Mouse (Mus musculus) embryonic facial prominence, embryonic 10.5 days (tissue): Measurements from ENCODE around the gene Map1lc3b. TPM values are rescaled to one million over a fixed set of nuclear protein-coding genes. Genes with fewer than 3 reads are reported as not detected.

Experiments used
- DNase-seq: peaks from one replicate; pipeline ENCODE4 v3.0.0-alpha.2; 2017; ENCODE audit warnings: low spot score
- H3K27ac ChIP-seq: fragments of 300-500 bp; sonication (generic); replicated peaks from 2 replicates; pipeline ENCODE4 v1.5.1; 2016; ENCODE audit warnings: mild to moderate bottlenecking
- H3K27me3 ChIP-seq: fragments of 300-500 bp; sonication (generic); replicated peaks from 2 replicates; pipeline ENCODE4 v1.6.1; 2016; ENCODE audit warnings: low read depth, mild to moderate bottlenecking; ENCODE audit not compliant: poor library complexity, severe bottlenecking
- H3K36me3 ChIP-seq: fragments of 300-500 bp; sonication (generic); replicated peaks from 2 replicates; pipeline ENCODE4 v1.6.1; 2016; ENCODE audit warnings: mild to moderate bottlenecking, moderate library complexity
- H3K4me1 ChIP-seq: fragments of 300-500 bp; sonication (generic); 2 replicates; pipeline ENCODE4 v1.6.1; 2016
- H3K4me3 ChIP-seq: fragments of 300-500 bp; sonication (generic); 2 replicates; pipeline ENCODE4 v1.5.1; 2016; ENCODE audit warnings: mild to moderate bottlenecking, moderate library complexity
- H3K9me3 ChIP-seq: fragments of 300-500 bp; sonication (generic); 2 replicates; pipeline ENCODE4 v1.6.1; 2016; ENCODE audit warnings: mild to moderate bottlenecking
- WGBS: fragments of 180-500 bp; shearing (Covaris S2); methylation state at CpG from one replicate; pipeline ENCODE4 v1.1.7; 2016; 5-methylcytosine and 5-hydroxymethylcytosine counted together
- polyA plus RNA-seq: library from polyadenylated mRNA; unstranded; fragments of >200 nt; fragmentation: Nextera tagmentation; extraction: Ambion mirVana; gene quantifications from 2 replicates; pipeline ENCODE4 v1.2.1, GENCODE M21; 2016

Map1lc3b gene
- polyA plus RNA-seq, 1 experiment from 2014 or later = 215 TPM

DNA sequence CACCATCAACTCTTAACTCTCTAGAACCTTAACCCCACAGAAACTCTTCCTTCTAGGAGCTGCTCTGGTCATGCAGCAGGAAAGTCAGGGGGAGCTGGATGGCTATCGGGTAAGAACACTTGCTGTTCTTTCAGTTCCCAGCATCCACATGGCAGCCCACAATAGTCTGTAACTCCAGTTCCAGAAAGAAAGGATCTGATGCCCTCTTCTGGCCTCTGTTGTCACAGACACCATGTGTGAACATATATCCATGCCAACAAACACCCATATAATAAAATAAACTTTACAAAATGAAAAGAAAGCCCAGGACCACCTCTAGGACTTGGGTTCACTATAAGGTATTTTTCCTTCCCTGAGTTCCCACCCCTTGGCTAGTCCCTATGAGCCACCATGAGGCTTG is 31.7 kb downstream of the Map1lc3b start:
- Histone ChIP-seq H3K27ac (no peak overlapping the region), H3K4me3 (no peak overlapping the region), H3K9me3 (no peaks in the 10 kb centered on the region), H3K4me1 (peaks cover 22% of the 10 kb centered on the region), H3K27me3 (no peaks in the 10 kb centered on the region), H3K36me3 (peaks cover 60% of the 10 kb centered on the region)
- 74% methylated on average over 1 of the region's 1 CpGs for WGBS
- DNase-seq = no peak

DNA sequence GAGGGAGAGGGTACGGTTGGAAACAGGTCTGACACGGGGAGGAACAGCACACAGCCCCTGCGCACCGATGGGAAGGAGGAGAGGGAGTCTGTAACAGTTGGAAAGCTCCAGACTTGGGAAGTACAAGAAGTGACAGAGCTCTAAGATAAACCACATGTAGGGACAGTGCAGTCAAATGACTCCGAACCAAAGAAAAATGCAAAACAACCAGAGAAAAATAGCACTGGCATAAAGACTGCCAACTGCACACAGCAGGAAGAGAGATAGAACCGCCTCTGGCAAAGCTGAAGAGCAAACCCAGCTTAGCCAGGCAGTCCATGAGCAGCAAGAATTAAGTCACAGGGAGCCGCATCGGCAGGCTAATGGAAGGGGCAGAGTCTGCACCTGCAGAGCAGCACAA is 32.9 kb downstream of the Map1lc3b start:
- WGBS = 93% methylated on average over 8 of the region's 8 CpGs

DNA sequence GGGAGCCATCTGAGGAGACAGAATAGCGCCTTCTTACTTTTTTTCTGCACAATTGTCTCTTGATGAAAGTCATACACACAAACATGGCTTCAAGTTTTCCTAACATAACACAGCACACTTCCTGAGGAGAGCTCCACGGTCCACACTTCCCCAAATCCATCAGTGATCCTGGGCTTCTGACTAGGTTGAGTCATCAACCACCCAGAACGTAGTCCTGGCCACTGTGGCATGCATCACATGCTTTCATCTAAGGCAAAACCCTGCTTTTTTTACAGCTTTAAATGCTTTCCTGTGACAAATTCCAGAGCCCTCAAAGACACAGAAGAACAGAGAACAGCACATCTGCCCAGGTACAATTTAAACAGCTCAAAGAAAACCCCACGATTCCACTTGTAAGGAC is 38.5 kb downstream of the Map1lc3b start:
- no peak for DNase-seq
- Histone ChIP-seq H3K4me1 (peaks cover 30% of the 10 kb centered on the region), H3K4me3 (no peak overlapping the region), H3K27me3 (no peaks in the 10 kb centered on the region), H3K9me3 (no peaks in the 10 kb centered on the region), H3K27ac (no peak overlapping the region), H3K36me3 (peaks cover 57% of the 10 kb centered on the region)
- 93% methylated on average over 4 of the region's 4 CpGs for WGBS

More for the DNA sequence above, 32.9 kb downstream of the Map1lc3b start:
- H3K4me3 ChIP-seq = no peak overlapping the region
- H3K4me1 ChIP-seq = peaks cover 22% of the 10 kb centered on the region
- H3K36me3 ChIP-seq = peaks cover 60% of the 10 kb centered on the region
- no peak overlapping the region for H3K27ac ChIP-seq
- no peak for DNase-seq
- no peaks in the 10 kb centered on the region for H3K27me3 ChIP-seq
- H3K9me3 ChIP-seq = no peaks in the 10 kb centered on the region

DNA sequence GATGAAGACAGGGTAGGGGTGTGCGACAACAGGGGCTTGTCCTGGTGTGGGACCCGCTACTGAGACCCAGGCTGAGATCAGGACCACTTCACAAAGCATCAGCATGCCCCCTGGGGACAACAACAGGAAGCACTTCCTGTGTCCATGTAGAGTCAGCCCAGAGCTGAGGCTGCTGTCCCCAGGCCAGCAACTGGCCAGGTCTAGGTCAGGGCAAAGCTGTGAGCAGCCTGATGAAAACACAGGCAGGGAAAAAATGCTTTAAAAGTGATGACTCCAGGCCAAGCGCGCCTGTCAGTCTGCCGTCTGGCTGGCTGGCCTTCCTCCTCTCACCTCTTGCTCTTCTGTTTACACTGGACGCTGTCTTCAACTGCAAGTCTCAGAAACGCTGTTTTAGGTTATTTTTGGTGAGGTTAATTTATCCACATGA is 41.5 kb downstream of the Map1lc3b start:
- Histone ChIP-seq H3K27ac (no peak overlapping the region), H3K9me3 (no peaks in the 10 kb centered on the region), H3K4me3 (no peak overlapping the region), H3K4me1 (peaks cover 25% of the 10 kb centered on the region), H3K36me3 (peaks cover 59% of the 10 kb centered on the region), H3K27me3 (no peaks in the 10 kb centered on the region)
- DNase-seq = no peak
- WGBS = 59% methylated on average over 7 of the region's 7 CpGs

DNA sequence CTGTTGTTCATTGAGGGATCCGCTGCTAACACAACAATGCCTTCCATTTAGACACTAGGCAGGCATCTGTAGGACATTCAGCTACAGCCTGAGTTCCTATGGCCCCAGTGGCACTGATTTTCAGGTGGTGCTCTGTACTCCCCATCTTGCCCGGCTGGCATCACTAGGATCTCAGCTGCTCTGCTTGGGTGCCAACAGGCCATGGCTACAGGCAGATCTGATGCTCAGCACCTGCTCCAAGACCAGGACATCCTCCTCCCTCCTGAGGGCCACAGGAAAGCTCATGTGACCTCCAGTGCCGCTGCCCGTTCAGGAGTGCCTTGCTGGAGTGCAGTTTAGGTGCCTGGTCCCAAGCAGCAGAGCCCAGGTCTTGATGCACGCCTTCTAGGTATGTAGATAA is 42.2 kb downstream of the Map1lc3b start:
- DNase-seq = no peak
- no peak overlapping the region for H3K27ac ChIP-seq
- 82% methylated on average over 5 of the region's 5 CpGs for WGBS
- H3K36me3 ChIP-seq = peaks cover 55% of the 10 kb centered on the region
- H3K27me3 ChIP-seq = no peaks in the 10 kb centered on the region
- H3K4me1 ChIP-seq = peaks cover 28% of the 10 kb centered on the region
- H3K9me3 ChIP-seq = no peaks in the 10 kb centered on the region
- no peak overlapping the region for H3K4me3 ChIP-seq

DNA sequence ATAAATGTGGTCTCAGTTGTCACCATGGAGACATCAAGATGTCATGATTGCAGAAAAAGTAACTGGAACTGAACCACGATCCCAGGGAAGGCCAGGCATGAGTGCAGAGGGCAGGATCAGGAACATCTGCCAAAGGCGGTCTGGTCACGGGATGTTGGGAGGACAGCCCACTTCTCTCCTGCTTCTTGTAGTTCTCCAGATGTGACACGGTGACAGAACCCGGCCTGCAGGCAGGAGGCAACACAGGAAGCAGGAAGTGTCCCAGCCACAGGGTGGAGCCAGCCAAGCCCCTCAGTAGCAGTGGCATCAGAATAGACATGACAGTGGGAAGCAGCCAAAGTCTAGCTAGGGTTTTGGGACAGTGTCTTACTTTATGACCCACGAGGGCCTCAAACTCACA is 45.4 kb downstream of the Map1lc3b start:
- Histone ChIP-seq H3K27me3 (no peaks in the 10 kb centered on the region), H3K4me3 (no peak overlapping the region), H3K9me3 (no peaks in the 10 kb centered on the region), H3K27ac (no peak overlapping the region), H3K4me1 (peaks cover 28% of the 10 kb centered on the region), H3K36me3 (peaks cover 34% of the 10 kb centered on the region)
- DNase-seq = no peak
- 61% methylated on average over 6 of the region's 6 CpGs for WGBS

DNA sequence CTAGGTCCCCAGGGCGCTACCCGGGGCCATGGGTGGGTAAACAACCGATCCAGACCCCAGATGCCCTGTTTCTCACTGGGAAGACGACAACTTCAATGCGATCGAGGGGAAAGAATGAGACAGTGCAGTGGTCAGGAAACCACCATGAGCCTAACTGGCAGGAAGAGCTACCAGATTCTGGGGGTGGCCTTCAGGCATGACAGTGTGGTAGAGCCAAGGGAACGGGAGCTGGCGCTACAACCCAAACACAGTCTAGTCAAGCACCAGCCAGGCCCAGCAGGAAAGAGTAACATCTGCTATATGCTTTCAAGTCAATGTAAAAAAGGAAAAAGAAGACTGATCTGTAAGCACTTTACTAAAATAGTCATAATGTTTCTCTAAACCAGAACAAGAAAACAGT is 46.0 kb downstream of the Map1lc3b start:
- H3K36me3 ChIP-seq = peaks cover 34% of the 10 kb centered on the region
- WGBS = 89% methylated on average over 8 of the region's 8 CpGs
- H3K27ac ChIP-seq = no peak overlapping the region
- H3K4me1 ChIP-seq = peaks cover 28% of the 10 kb centered on the region
- DNase-seq = no peak
- H3K27me3 ChIP-seq = no peaks in the 10 kb centered on the region
- H3K9me3 ChIP-seq = no peaks in the 10 kb centered on the region
- H3K4me3 ChIP-seq = no peak overlapping the region

DNA sequence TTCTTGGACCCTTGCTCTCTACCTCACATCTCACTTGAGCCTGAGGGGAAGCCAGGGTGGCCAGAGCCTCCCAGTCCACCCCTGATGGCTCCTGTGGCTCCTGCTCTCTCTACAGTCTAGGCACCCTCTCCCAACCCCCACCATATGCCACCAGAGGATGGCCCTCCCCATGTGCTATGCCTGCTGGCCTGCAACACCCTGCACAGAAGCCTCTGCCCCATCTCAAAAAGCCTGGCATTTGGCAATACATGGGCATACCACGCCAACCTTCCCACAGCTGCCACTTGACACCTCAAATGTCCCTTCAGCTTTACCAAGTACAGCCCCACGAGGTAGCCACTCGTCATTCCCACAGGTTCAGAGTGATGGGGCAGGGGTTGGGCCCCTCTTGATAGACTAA is 52.6 kb downstream of the Map1lc3b start:
- Histone ChIP-seq H3K4me1 (peaks cover 39% of the 10 kb centered on the region), H3K9me3 (no peaks in the 10 kb centered on the region), H3K27ac (peak overlapping the region; percentile 14; the same call in 1 of the 2 replicates), H3K36me3 (peaks cover 21% of the 10 kb centered on the region; the same call in 1 of the 2 replicates), H3K27me3 (no peaks in the 10 kb centered on the region), H3K4me3 (no peak overlapping the region)
- DNase-seq = no peak
- WGBS = 81% methylated on average over 3 of the region's 3 CpGs

DNA sequence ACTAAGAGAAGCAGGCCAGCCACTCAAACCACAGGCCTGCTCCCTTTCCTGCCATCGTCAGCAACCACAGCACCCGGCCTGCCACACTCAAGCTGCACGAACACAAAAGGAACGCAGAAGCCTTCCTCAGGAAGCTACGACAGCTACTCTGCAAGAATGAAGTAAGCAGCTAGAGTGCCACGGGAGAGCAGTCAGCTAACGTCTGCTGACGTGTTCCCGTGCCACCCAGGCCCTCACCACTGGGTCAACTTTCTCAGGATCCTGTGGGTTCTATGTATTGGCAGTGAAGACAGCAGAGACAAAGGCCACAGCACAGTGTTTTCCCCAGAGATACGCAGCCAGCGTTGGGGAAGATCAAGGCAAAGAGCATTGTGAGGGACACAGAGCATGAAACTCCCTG is 53.2 kb downstream of the Map1lc3b start:
- H3K9me3 ChIP-seq = no peaks in the 10 kb centered on the region
- DNase-seq = no peak
- 0 out of 2 replicates have a peak overlapping the region, but pooled peaks have one; percentile 14 for H3K27ac ChIP-seq
- H3K4me3 ChIP-seq = no peak overlapping the region
- no peaks in the 10 kb centered on the region for H3K27me3 ChIP-seq
- H3K4me1 ChIP-seq = peaks cover 45% of the 10 kb centered on the region
- 84% methylated on average over 11 of the region's 11 CpGs for WGBS
- peaks cover 20% of the 10 kb centered on the region; the same call in 1 of the 2 replicates for H3K36me3 ChIP-seq

DNA sequence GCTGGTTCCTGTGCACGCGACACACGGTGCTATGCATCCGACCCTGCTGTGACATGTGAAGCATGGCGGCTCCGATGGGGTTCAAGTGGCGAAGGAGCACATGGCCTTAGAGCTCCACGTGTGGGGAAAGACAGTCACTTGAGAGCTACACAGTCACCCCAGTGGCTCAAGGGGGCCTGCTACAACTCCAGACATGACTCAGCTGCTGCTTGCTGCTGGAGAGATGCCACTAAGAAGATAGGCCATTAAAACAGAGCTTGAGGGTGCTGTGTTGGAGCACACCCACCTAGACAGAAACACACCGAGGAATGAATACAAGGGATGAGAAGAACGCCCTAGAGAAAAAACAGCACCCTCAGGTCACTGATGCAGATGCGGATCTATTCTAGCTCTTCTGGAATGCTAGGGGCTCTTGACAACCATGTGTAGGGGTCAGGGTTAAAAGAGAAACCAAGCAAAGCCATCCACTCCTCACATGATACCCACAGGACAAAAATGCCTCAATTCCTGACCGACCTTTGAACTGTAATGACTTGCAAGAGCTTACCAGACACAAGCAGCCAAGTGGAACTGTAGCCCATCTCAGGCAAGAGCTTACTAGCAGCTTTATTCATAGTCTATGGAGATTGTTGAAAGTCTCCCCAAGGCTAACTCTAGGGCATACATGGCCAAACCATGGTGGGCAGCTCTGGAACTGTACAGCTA is 57.5 kb downstream of the Map1lc3b start:
- H3K9me3 ChIP-seq = no peaks in the 10 kb centered on the region
- 89% methylated on average over 12 of the region's 12 CpGs for WGBS
- H3K27ac ChIP-seq = no peak overlapping the region
- H3K27me3 ChIP-seq = no peaks in the 10 kb centered on the region
- H3K4me1 ChIP-seq = peaks cover 75% of the 10 kb centered on the region
- no peak for DNase-seq
- H3K36me3 ChIP-seq = peaks cover 30% of the 10 kb centered on the region
- H3K4me3 ChIP-seq = no peak overlapping the region

Other genes starting within 250 kb of the Map1lc3b start
- gene 1700018B08Rik, start 46.0 kb upstream of the Map1lc3b start, polyA plus RNA-seq = not detected in 2 replicates
- 13.9 and 15.0 TPM in 2 replicates for gene Fbxo31, start 11.6 kb upstream of the Map1lc3b start, polyA plus RNA-seq
- gene Zcchc14, start 62.5 kb downstream of the Map1lc3b start, polyA plus RNA-seq = 15.0 and 17.3 TPM in 2 replicates
- 5.2 and 5.7 TPM in 2 replicates for gene Jph3, start 139.3 kb downstream of the Map1lc3b start, polyA plus RNA-seq
- gene Klhdc4, start 239.2 kb downstream of the Map1lc3b start, polyA plus RNA-seq = 67.3 and 71.2 TPM in 2 replicates